Mouse (Mus musculus) activated CD4-positive, CD25-positive, alpha-beta regulatory T cell, adult 9 weeks (primary cell): ENCODE measurements around the gene Ndufs2. TPM values are rescaled to one million over a fixed set of nuclear protein-coding genes. Genes with fewer than 3 reads are reported as not detected.

ENCODE experiments used
- polyA plus RNA-seq: library from polyadenylated mRNA; unstranded; fragments of 100-300 nt; shearing (Covaris generic); gene quantifications from one replicate; pipeline ENCODE4 v1.2.1, GENCODE M21; 2017

Gene Ndufs2
- polyA plus RNA-seq = 185 TPM

DNA sequence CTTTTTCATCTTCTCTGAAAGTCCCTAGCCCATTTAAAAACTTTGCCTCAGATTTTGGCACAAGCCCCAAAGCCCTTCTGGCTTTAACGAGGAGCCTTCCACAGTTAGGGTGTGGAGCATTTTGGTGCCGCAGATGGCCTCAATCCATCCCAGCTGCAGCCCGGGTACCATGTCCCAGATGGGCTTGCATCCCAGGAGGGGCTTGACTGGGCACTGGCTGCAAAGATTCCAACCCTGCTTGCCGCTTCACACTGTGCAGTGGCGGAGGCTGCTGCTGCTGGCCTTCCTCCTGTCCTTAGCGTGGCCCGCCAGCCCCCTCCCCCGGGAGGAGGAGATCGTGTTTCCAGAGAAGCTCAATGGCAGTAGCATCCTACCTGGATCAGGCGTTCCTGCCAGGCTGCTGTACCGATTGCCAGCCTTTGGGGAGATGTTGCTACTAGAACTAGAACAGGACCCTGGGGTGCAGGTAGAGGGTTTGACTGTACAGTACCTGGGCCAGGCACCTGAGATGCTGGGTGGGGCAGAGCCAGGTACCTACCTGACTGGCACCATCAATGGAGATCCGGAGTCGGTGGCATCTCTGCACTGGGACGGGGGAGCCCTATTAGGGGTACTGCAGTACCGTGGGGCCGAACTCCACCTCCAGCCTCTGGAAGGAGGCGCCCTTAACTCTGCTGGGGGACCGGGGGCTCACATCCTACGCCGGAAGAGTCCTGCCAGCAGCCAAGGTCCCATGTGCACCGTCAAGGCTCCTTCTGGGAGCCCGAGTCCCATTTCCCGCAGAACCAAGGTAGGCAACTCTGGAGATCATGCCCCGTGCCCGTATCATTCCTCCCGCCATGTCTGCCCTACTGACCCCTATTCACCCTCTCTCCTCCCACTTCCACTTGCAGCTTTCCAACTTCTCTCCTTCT lies at the start of gene Ndufs2:
Gene Ndufs2 (minus strand): TSS at position 709 of the 914 bp plus-strand sequence.

DNA sequence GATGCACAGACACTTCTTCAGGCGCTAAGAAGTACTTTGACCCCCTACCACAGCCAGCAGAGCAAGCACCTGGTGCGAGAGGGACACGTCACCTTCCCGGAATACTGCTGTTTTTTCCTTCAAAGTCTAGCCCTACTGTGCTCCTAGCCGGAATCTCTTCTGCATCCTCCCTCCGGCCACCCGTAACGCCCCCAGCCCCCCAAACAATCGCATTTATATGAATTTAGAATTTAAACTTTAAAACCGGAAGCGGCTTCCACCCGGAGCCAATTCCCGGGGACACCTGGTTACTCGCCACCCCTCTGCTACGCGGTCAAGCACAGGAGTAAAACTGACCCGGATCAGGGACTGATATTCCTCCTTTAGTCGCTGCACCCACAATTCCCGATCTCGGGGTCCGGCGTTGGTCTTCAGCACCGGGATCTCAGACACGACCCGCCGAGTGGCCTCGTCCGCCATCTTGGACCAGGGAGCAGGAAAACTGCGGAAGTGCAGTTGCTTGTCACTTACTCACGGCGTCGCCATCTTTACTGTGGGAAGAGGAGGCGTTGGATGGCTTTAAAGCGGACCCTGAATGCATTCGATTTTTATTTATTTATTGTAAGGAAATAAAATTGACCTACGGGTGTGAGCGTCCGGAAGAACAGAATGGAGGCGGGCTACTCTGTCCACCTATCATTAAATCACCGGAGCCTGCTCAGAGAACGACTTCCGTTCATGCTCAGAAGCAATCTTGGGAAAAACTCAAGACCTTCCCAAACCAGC lies 43.3 kb upstream of the Ndufs2 start, which contains the start of gene Ufc1:
Gene Ufc1 (minus strand): TSS at position 727 of the 765 bp plus-strand sequence.

DNA sequence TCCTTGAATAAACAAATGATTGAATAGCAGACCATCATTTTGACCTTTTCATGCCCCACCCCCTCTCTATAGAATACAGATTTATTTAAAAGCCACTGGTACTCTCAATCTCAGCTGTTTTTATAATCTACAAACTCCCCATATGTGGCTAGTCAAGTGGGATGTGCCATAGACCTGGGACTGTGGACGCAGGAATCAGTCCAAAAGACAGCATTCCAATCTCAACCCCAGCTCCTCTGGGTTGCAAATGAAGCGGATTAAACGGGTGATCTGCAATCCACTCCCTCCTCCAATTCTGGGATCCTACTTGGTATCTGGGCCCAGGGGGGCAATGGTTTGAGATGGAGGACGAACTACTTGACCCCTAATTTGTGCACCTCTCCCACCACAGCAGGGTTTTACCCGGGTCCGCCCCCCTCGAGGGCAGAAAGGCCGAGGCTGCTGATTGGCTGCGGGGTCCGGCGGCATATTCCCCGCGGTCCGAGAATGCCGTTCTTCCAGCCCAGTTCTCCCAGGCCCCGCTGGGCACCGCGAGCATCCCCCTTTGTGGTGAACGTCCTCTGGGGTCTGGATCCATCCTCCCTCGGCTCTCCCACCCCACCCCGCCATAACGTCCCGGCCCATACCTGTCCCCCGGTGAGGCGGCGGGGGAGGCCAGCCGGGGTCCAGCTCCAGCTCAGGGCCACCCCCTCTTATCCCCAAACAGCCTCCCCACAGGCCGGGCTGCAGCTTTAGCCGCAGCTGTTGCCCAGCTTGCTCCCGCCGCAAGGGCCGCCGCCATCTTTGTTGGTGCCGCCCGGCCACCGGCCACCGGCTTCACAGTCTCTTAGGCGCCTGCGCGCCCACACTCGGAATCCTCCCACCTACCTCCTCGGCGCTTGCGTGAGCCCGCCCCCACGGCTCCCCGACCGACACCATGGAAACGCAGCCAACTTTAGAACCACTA lies 36.2 kb upstream of the Ndufs2 start, which contains the start of gene Usp21:
Gene Usp21 (minus strand): TSS at position 856 of the 946 bp plus-strand sequence.

DNA sequence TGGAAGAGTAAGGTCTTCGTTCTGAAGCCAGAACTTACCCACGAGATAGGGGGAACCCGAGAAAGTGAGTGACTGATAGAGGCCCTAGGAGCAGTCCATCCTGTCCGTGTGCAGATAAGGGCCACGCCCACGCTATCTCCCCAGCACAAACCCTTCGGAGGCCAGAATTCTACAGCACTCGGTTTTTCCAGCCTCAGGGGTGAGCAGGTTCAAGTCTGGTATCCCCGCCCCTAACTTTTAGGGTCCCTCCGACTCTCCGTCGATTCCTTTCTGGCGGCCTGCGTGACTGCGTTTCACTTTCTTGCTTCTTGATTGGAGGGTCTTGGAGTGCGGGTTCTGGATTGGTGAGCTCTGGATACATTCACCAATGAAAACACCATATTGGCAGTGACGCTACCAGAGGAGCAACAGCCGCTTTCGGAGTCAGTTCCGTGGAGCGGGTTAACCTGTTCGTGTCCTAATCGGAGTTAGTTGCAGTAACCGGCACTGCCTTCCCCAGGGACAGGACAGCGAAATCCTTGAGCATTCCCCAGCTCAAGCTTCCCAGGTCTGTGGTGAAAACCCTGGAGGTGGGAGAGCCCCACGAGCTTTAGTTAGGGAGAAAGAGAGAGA lies 29.8 kb upstream of the Ndufs2 start, which contains the start of gene Ppox:
Gene Ppox (minus strand): TSS at position 271 of the 612 bp plus-strand sequence.

DNA sequence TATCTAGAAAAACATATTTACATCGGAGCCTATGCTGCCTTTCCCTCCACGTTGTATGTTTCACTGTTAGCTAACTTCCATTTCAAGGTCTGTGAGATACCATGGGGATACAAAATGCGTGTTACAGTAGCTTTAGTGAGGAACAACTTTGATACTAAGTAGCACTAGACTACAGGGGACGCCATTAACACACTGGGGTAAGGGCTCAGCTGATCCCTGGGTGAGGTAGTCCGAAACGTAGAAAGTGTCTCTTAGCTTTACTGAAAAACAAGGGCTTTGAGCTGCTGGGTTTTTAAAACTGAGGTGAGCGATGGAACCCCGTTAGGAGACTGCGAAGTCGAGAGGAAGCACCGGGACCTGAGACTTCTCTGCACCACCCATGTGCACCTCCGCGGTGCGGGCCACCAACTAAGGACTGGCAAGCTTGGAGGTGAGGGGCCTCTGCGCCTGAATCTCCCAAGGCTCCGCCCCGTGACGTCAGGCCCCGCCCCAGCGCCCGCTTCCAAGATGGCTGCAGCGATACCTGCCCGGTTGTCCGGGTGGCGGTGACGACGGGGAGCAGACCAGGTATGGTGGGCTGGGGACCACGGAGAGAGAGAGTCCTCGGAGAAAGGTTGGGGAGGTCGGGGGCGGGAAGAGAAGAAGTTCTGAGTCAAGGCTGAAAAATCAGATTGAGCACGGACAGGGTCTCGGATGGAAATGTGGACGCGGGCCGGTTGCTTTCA lies 18.8 kb upstream of the Ndufs2 start, which contains the start of gene B4galt3:
Gene B4galt3 (plus strand): TSS at position 481 of the 725 bp plus-strand sequence.

DNA sequence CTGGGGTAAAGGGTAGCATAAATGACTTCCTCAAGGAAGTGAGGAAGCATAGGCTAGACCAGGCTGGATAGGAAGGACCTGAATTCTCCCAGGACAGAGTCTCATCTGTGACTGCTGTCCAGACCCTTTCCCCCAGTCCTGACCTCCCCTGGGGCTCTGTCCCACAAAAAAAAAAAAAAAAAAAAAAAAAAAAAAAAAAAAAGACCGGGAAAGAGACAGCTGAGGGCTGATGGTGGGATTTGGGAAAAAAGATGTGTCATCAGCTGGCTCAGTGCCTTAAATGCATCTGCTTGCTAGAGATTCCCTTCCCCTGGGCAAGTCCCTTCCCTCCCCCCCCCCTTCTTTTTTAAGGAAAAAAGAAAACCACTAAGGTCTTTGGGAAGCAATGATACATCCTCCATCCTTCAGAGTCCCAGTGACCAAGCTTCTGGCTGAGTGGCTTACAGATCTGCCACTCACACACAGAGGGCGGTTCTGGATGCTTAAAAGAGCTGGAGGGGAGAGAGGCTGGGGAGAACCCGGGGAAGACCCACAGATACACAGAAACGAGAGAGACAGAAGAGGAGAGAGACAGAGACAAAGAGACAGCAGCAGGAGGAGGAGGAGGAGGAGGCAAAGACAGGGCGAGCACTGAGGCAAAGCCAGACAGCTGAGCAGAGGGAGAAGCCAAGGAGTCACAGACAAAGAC lies 1.1 kb downstream of the Ndufs2 start, which contains the start of gene Adamts4:
Gene Adamts4 (plus strand): TSS at position 509 of the 688 bp plus-strand sequence.

DNA sequence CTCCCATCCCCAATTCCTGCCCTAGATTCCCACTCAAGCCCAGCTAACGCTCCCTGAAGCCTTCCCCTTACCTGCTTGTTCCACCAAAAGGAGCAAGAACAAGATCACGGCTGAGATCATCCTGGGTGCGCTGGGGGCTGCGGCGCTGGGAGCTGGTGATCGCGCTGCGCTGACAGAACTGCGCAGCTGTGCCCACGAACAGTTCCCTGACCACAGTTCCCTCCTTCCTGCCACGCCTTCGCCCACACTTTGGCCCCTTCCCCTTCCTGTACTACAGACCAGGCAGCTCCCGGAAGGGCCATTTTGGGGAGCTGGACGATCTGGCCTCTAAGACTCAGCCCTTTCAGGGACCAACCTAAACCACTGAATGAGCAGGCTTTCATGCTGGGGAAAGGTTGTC lies 17.1 kb downstream of the Ndufs2 start, which contains the start of gene Fcer1g:
Gene Fcer1g (minus strand): TSS at position 240 of the 400 bp plus-strand sequence.

DNA sequence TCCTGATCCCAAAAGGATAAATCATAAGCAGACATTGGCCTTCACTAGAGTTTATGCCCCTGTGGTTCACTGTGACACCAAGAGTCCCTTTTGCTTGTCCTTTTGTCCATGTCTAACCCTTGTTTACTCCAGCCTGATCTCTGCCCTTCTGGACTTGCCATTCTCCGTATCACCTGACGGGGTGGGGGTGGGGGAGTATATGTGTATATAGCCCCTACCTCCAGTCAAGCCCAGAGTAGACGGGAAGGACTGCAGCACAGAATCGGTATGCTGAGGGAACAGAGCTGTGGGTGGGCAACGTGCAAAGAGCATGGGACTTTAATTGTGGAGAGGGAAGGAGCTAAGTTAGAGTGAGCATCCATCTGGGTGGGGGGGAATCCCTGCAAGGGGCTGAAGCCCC lies 26.3 kb downstream of the Ndufs2 start, which contains the start of gene Apoa2:
Gene Apoa2 (plus strand): TSS at position 198 of the 400 bp plus-strand sequence.

DNA sequence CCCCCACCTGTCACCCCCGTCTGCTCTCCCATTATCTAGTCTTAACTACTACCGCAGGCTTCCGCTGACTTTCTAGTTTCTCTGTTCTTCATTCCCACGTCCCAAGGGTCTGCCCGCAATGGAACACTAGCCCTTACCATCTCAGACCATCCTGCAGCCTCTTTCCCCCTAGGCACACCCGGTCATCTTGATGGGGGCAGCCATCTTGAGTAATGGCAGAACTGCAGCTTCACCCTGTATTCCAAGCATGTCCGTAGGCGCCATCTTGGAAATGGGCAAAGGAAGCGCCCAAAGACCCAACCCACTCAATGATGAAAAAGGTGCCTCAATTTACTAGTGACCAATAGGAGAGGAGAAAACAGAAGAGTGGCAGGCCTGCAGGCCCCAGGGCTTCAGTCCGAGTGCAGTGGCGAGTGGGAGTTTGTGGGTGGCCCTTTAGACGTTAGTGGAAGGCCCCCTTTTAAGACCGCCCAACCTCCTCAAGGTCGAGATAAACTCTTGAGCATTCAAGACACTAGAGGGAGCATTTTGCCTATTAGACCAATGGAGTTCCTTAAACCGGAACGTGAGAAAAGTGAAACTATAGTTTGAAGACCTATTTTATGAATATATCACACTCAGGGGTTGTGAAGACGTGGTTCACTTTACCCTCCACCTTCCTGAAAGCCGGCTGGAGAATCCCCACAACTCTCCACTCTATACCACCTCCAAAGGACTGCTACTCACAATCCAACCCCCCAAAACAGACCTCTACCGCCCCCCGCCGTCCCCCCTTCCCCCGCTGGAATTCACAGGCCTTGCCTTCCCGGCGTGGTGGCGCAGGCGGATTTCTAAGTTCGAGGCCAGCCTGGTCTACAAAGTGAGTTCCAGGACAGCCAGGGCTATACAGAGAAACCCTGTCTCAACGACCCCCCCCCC lies 28.7 kb downstream of the Ndufs2 start, which contains the start of gene Tomm40l:
Gene Tomm40l (minus strand): TSS at position 277 of the 918 bp plus-strand sequence.

DNA sequence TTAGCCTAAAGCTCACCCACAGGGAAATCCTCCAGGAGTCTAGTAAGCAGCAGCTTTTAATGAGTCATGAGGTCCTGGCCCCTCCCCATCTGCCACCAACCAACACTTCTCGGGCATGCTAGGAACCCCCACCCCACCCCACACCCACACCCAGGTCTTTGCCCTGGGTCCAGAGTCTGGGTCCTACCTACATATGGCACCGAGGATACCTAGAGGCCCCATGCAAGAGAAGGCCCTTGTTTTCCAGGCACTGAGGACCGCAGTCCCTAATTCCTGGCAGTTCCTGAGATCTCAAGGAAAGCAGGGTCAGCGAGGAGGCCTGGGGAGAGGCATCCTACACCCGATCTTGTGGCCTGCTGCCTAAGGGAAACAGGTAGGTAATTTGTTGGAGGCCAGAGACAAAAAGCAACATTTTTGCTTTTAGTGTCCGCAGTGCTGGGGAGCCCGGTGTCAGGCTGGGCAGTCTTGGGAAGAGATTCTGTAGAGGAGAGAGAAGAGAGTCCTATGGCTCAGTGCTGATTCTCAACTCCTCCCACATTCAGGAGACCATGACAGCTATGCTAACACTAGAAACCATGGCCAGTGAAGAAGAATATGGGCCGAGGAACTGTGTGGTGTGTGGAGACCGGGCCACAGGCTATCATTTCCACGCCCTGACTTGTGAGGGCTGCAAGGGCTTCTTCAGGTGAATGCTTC lies 37.2 kb downstream of the Ndufs2 start, which contains the start of gene Nr1i3:
Gene Nr1i3 (plus strand): TSS at position 170 of the 696 bp plus-strand sequence.

DNA sequence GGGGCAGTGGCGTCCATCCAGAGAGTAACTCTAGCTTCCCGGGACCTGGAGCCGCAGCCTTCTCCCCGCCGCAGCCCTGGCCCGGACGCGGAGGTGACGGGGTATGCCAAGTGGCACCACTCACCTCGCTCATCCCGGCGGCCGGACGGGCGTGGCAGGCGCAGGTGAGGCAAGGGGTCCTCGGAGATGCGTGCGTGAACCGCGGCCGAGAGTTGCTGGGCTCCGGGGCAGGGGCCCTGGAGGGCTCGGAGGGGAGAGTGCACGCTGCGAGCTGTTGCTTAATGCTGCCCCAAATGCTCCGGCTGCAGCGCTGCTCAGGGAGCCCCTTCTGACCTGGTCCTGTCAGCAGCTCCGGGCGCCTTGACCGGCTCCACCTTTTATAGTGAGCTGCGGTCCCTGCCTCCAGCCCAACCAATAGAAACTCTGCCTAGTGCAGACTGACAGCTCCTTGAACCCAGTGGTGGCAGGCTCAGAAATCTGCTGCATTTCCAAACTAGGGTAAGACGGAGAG lies 55.2 kb downstream of the Ndufs2 start, which contains the start of gene Pcp4l1:
Gene Pcp4l1 (minus strand): TSS at position 382 of the 511 bp plus-strand sequence.

Other genes starting within 250 kb of the Ndufs2 start
- gene Fcgr4, start 232.5 kb downstream of the Ndufs2 start, polyA plus RNA-seq = 0.66 TPM
- 1.9 TPM for gene Fcgr3, start 186.5 kb downstream of the Ndufs2 start, polyA plus RNA-seq
- 2.1 TPM for gene Cfap126, start 137.5 kb downstream of the Ndufs2 start, polyA plus RNA-seq
- 173 TPM for gene Sdhc, start 100.8 kb downstream of the Ndufs2 start, polyA plus RNA-seq
- gene Mpz, start 100.7 kb downstream of the Ndufs2 start, polyA plus RNA-seq = not detected
- not detected for gene Pcp4l1, start 55.1 kb downstream of the Ndufs2 start, polyA plus RNA-seq
- gene Nr1i3, start 37.4 kb downstream of the Ndufs2 start, polyA plus RNA-seq = 0.38 TPM
- gene Tomm40l, start 28.9 kb downstream of the Ndufs2 start, polyA plus RNA-seq = 38.8 TPM
- gene Apoa2, start 26.3 kb downstream of the Ndufs2 start, polyA plus RNA-seq = not detected
- 10.2 TPM for gene Fcer1g, start 17.0 kb downstream of the Ndufs2 start, polyA plus RNA-seq
- gene Adamts4, start 967 bp downstream of the Ndufs2 start, polyA plus RNA-seq = not detected
- gene B4galt3, start 18.9 kb upstream of the Ndufs2 start, polyA plus RNA-seq = 44.0 TPM
- gene Ppox, start 29.8 kb upstream of the Ndufs2 start, polyA plus RNA-seq = 71.0 TPM
- gene Usp21, start 36.6 kb upstream of the Ndufs2 start, polyA plus RNA-seq = 63.3 TPM
- 67.8 TPM for gene Ufc1, start 43.6 kb upstream of the Ndufs2 start, polyA plus RNA-seq
- 41.6 TPM for gene Dedd, start 77.8 kb upstream of the Ndufs2 start, polyA plus RNA-seq
- gene Nit1, start 94.3 kb upstream of the Ndufs2 start, polyA plus RNA-seq = 57.0 TPM
- 113 TPM for gene Pfdn2, start 94.3 kb upstream of the Ndufs2 start, polyA plus RNA-seq
- gene Klhdc9, start 109.4 kb upstream of the Ndufs2 start, polyA plus RNA-seq = 0.24 TPM
- 0.17 TPM for gene Nectin4, start 118.7 kb upstream of the Ndufs2 start, polyA plus RNA-seq
- 268 TPM for gene Arhgap30, start 137.6 kb upstream of the Ndufs2 start, polyA plus RNA-seq
- gene Usf1, start 159.9 kb upstream of the Ndufs2 start, polyA plus RNA-seq = 97.6 TPM
- gene Tstd1, start 167.5 kb upstream of the Ndufs2 start, polyA plus RNA-seq = 4.0 TPM
- gene F11r, start 186.1 kb upstream of the Ndufs2 start, polyA plus RNA-seq = 0.40 TPM